Mouse (Mus musculus): ENCODE data around the gene AC124108.1. TPM values are rescaled to one million over a fixed set of nuclear protein-coding genes. Genes with fewer than 3 reads are reported as not detected.

The AC124108.1 gene
- polyA plus RNA-seq, 1 experiment from 2014 or later, result 0.35 TPM

DNA sequence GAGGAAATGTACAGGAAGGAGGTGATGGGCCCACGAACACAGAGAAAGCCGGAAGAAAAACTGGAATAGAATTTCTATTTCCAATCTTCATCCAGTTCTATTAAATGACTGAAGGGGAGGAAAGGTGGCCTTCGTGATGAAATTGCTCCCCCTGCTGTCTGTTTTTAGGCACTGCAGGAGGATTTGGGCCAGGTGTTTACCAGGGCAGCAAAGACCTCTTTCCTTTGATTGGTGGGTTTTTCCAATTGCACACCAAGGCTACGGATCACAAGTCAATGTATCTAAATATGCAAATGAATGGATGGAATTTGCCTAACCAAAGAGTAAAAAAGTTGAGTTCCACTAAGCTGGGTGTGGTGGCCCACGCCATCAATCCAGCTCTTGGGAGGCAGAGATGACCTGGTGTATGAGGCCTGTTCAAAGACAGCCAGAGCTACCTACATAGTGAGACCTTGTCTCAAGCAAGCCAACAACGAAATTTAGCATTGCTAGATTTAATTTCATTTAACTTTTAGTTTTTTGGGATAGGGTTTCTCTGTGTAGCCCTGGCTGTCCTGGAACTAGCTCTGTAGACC lies 46.4 kb downstream of the AC124108.1 start:
- H3K4me2 ChIP-seq (ENCODE audit: low read depth, low read length), result no peak overlapping the region
- no peaks in the 10 kb centered on the region for H3K27me3 ChIP-seq (ENCODE audit: control insufficient read depth, insufficient read depth, low read length)
- H3K9ac ChIP-seq (ENCODE audit: low read length), result no peak overlapping the region
- H3K4me3 ChIP-seq (replicated peaks; ENCODE audit: low read length), result no peak overlapping the region
- WGBS, result 21% methylated on average over 6 of the region's 6 CpGs
- H3K27ac ChIP-seq (ENCODE audit: low read length), result no peak overlapping the region
- H3K4me1 ChIP-seq (ENCODE audit: control insufficient read depth, insufficient read depth, low read length), result no peaks in the 10 kb centered on the region
- H3K36me3 ChIP-seq (ENCODE audit: control insufficient read depth, insufficient read depth, low read length), result no peaks in the 10 kb centered on the region
- no peak for ATAC-seq (ENCODE audit: insufficient read depth, low FRiP score)
- H3K9me3 ChIP-seq (replicated peaks; ENCODE audit: control insufficient read depth, low read length), result no peaks in the 10 kb centered on the region

DNA sequence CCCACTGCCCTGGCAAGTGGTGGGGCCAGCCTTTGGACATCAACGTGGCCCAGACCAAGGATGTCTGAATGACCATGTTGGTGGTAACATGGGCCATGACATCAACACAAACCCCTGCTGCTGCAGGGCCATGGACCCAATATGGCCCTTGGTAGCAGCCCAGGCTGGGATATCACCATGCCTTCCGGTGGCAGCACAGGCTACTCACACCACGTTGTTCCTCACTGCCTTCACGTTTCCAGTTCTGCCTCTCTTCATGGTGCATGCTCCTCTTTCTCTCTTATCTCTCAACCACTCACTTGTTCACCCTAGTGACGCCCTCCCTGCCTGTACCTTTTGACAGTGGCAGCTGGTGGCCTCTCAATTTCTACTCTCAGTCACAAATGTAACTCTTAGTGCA lies 53.8 kb downstream of the AC124108.1 start:
- no peak for ATAC-seq (ENCODE audit: insufficient read depth, low FRiP score)
- H3K36me3 ChIP-seq (ENCODE audit: control insufficient read depth, insufficient read depth, low read length), result no peaks in the 10 kb centered on the region
- 73% methylated on average over 5 of the region's 5 CpGs for WGBS

DNA sequence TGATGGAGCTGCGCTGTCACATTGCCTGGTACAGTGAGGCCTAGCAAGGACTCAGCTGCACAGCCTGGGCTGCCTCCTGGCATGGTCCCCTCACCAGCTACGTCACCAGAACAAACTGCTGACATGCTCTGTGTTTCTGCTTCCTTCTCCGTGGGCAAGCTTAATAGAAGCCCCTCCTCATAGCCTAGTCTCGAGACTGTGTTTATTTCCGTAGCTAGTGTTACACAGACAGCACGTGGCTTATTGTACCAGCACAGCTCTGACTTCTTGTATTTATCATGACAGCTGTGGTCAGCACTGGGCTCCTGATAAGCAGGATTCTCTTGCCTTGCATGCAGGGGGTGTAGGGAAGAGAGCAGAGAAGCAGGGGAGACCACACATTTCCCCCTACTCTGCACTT lies 54.9 kb downstream of the AC124108.1 start:
- H3K4me3 ChIP-seq (replicated peaks; ENCODE audit: low read length), result no peak overlapping the region
- 31% methylated on average over 6 of the region's 6 CpGs for WGBS
- no peak overlapping the region for H3K4me2 ChIP-seq (ENCODE audit: low read depth, low read length)
- H3K9ac ChIP-seq (ENCODE audit: low read length), result no peak overlapping the region
- no peaks in the 10 kb centered on the region for H3K36me3 ChIP-seq (ENCODE audit: control insufficient read depth, insufficient read depth, low read length)
- no peaks in the 10 kb centered on the region for H3K27me3 ChIP-seq (ENCODE audit: control insufficient read depth, insufficient read depth, low read length)
- no peak for ATAC-seq (ENCODE audit: insufficient read depth, low FRiP score)
- no peaks in the 10 kb centered on the region for H3K9me3 ChIP-seq (replicated peaks; ENCODE audit: control insufficient read depth, low read length)
- H3K4me1 ChIP-seq (ENCODE audit: control insufficient read depth, insufficient read depth, low read length), result no peaks in the 10 kb centered on the region
- no peak overlapping the region for H3K27ac ChIP-seq (ENCODE audit: low read length)

More for the DNA sequence above, 53.8 kb downstream of the AC124108.1 start:
- H3K4me3 ChIP-seq (replicated peaks; ENCODE audit: low read length), result no peak overlapping the region
- no peaks in the 10 kb centered on the region for H3K9me3 ChIP-seq (replicated peaks; ENCODE audit: control insufficient read depth, low read length)
- no peaks in the 10 kb centered on the region for H3K4me1 ChIP-seq (ENCODE audit: control insufficient read depth, insufficient read depth, low read length)
- H3K27ac ChIP-seq (ENCODE audit: low read length), result no peak overlapping the region
- no peak overlapping the region for H3K9ac ChIP-seq (ENCODE audit: low read length)
- H3K27me3 ChIP-seq (ENCODE audit: control insufficient read depth, insufficient read depth, low read length), result no peaks in the 10 kb centered on the region
- no peak overlapping the region for H3K4me2 ChIP-seq (ENCODE audit: low read depth, low read length)

DNA sequence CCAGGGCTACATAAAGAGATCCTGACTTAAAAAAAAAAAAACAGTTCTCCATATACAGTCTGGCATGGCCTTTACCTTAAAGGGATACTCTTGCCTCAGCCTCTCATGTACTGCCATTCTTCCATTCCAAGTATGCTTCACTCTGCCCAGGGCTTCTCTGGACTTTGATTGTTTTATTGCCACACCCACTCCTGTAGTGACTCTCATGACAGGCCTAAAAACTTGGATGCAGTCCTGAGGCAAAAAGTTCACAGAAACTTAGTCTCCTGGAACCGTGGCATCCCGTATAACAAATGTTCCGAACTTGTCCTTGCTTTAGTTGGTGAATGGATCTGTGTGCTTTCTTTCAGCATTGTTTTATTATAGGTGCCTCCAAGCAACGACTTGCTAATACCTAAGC lies 55.4 kb downstream of the AC124108.1 start:
- 82% methylated on average over 4 of the region's 4 CpGs for WGBS

DNA sequence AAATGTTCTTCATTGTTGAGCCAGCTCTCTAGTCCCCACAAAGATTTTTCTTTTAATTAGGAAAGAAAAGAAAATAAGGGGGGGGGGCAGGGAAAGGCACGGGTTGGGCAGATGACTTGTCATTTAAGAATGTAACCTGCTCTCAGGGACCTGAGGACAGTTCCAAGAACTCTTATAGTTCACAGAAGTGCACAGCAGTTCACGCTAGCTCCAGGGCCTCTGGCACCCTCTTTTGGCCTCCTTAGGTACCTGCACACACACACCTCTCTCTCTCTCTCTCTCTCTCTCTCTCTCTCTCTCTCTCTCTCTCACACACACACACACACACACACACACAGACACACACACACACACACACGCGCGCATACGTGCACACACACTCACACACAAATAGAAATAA lies 63.2 kb downstream of the AC124108.1 start:
- ATAC-seq (ENCODE audit: insufficient read depth, low FRiP score), result no peak
- no peaks in the 10 kb centered on the region for H3K27me3 ChIP-seq (ENCODE audit: control insufficient read depth, insufficient read depth, low read length)
- WGBS, result 76% methylated on average over 6 of the region's 6 CpGs
- H3K4me2 ChIP-seq (ENCODE audit: low read depth, low read length), result no peak overlapping the region
- H3K27ac ChIP-seq (ENCODE audit: low read length), result no peak overlapping the region
- H3K36me3 ChIP-seq (ENCODE audit: control insufficient read depth, insufficient read depth, low read length), result no peaks in the 10 kb centered on the region
- no peak overlapping the region for H3K9ac ChIP-seq (ENCODE audit: low read length)
- H3K4me3 ChIP-seq (replicated peaks; ENCODE audit: low read length), result no peak overlapping the region
- no peaks in the 10 kb centered on the region for H3K4me1 ChIP-seq (ENCODE audit: control insufficient read depth, insufficient read depth, low read length)
- H3K9me3 ChIP-seq (replicated peaks; ENCODE audit: control insufficient read depth, low read length), result no peaks in the 10 kb centered on the region

More for the DNA sequence above, 55.4 kb downstream of the AC124108.1 start:
- Histone ChIP-seq H3K4me1 (ENCODE audit: control insufficient read depth, insufficient read depth, low read length) (no peaks in the 10 kb centered on the region), H3K9ac (ENCODE audit: low read length) (no peak overlapping the region), H3K27me3 (ENCODE audit: control insufficient read depth, insufficient read depth, low read length) (no peaks in the 10 kb centered on the region), H3K36me3 (ENCODE audit: control insufficient read depth, insufficient read depth, low read length) (no peaks in the 10 kb centered on the region), H3K4me3 (replicated peaks; ENCODE audit: low read length) (no peak overlapping the region), H3K27ac (ENCODE audit: low read length) (no peak overlapping the region), H3K9me3 (replicated peaks; ENCODE audit: control insufficient read depth, low read length) (no peaks in the 10 kb centered on the region), H3K4me2 (ENCODE audit: low read depth, low read length) (no peak overlapping the region)
- no peak for ATAC-seq (ENCODE audit: insufficient read depth, low FRiP score)

MicroRNAs within 50 kb of the gene (microRNA counts, 519-probe panel; counts per million panel counts)
- 1,700 counts per million, percentile 27 among the panel's probes with 10 or more counts for microRNA mmu-miR-135b

Small RNA genes lying within 50 kb of the gene (microRNA-seq; reads per million reads assigned to microRNA genes)
- gene Mir135b, result 178 reads per million, percentile 61 among the genes with 10 or more reads in this experiment

Other genes with a start within 250 kb of the AC124108.1 start
- gene Slc45a3, start 228.5 kb upstream of the AC124108.1 start, polyA plus RNA-seq (2015; fragmentation: Nextera tagmentation; extraction: Ambion mirVana), result 10.5 and 12.1 TPM in 2 replicates
- gene Elk4, start 183.8 kb upstream of the AC124108.1 start, polyA plus RNA-seq (2015; fragmentation: Nextera tagmentation; extraction: Ambion mirVana), result 18.6 and 21.3 TPM in 2 replicates
- 16.0 and 18.2 TPM in 2 replicates for gene Mfsd4a, start 123.4 kb upstream of the AC124108.1 start, polyA plus RNA-seq (2015; fragmentation: Nextera tagmentation; extraction: Ambion mirVana)
- gene Cdk18, start 51.8 kb upstream of the AC124108.1 start, polyA plus RNA-seq (2015; fragmentation: Nextera tagmentation; extraction: Ambion mirVana), result 6.9 and 7.4 TPM in 2 replicates
- 0.49 and 0.61 TPM in 2 replicates for gene Lemd1, start within 50 bp of the AC124108.1 start, polyA plus RNA-seq (2015; fragmentation: Nextera tagmentation; extraction: Ambion mirVana)
- not detected in 2 replicates for gene Gm10188, start 38.3 kb downstream of the AC124108.1 start, polyA plus RNA-seq (2015; fragmentation: Nextera tagmentation; extraction: Ambion mirVana)
- 0.09 and 0.18 TPM in 2 replicates for gene Klhdc8a, start 107.2 kb downstream of the AC124108.1 start, polyA plus RNA-seq (2015; fragmentation: Nextera tagmentation; extraction: Ambion mirVana)
- 6.8 and 6.9 TPM in 2 replicates for gene Nuak2, start 124.7 kb downstream of the AC124108.1 start, polyA plus RNA-seq (2015; fragmentation: Nextera tagmentation; extraction: Ambion mirVana)
- 25.5 and 28.3 TPM in 2 replicates for gene Tmcc2, start 199.8 kb downstream of the AC124108.1 start, polyA plus RNA-seq (2015; fragmentation: Nextera tagmentation; extraction: Ambion mirVana)
- gene Dstyk, start 226.1 kb downstream of the AC124108.1 start, polyA plus RNA-seq (2015; fragmentation: Nextera tagmentation; extraction: Ambion mirVana), result 11.6 and 12.3 TPM in 2 replicates

All from stomach, embryonic 16.5 days (tissue).